Mouse (Mus musculus) intestine, embryonic 15.5 days (tissue): ENCODE data around the gene Zfp536. TPM values are rescaled to one million over a fixed set of nuclear protein-coding genes. Genes with fewer than 3 reads are reported as not detected.

Experiments used
- polyA plus RNA-seq: library from polyadenylated mRNA; unstranded; fragments of >200 nt; fragmentation: Nextera tagmentation; extraction: Ambion mirVana; gene quantifications from 2 replicates; pipeline ENCODE4 v1.2.1, GENCODE M21; 2015

The Zfp536 gene
- polyA plus RNA-seq, 1 experiment from 2014 or later, result 9.4 TPM

Other genes with a start within 250 kb of the Zfp536 start
- gene Uri1, start 249.9 kb upstream of the Zfp536 start, polyA plus RNA-seq, result 41.4 and 47.2 TPM in 2 replicates